Mouse (Mus musculus) bone marrow, adult 2 months (tissue): ENCODE measurements around the gene Mnd1.
A peak's percentile ranks its signal among the peaks of the same experiment; 100 is the strongest.

Source experiments
- CTCF ChIP-seq: fragments of 200-500 bp; IDR thresholded peaks from 2 replicates; pipeline ENCODE4 v1.5.1; 2011; ENCODE audit warnings: low read length, control low read depth; ENCODE audit not compliant: control insufficient read depth, insufficient read depth
- POLR2A ChIP-seq: fragments of 200-500 bp; IDR thresholded peaks from 2 replicates; pipeline ENCODE4 v1.6.1; 2011; ENCODE audit warnings: low read depth, mild to moderate bottlenecking, control low read depth, low read length, borderline replicate concordance; ENCODE audit not compliant: control insufficient read depth

DNA sequence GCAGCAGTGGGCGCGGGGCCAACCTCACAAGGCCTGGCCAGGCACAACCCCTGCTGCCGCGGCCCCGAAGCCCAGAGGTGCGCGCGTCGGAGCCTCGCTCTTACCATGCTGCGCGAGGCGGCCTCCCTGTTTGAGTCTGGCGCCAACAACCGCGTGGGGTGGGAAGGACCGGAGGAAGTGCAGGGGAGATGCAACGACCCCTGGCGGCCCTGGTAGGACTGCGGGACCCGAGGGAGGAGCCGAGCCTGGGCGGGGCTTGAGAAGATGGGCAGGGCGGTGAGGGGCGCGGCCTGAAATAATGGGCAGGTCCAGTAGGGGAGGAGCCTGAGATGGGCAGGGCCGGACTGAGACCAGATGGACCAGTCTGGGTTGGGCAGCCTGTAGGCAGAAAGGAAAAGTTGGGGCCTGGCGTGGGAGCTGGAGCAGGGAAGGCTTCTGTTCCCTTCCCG is at the start of gene Mnd1:
- peak; percentile 87 for TF ChIP-seq CTCF
- TF ChIP-seq POLR2A = peak; percentile 71
